Mouse (Mus musculus) fat pad, adult 2 months (tissue): ENCODE data around the gene Ntm.

Experiments used
- DNase-seq: peaks from one replicate; pipeline ENCODE4 v3.0.0-alpha.2; 2011; ENCODE audit warnings: low read depth, low spot score; ENCODE audit errors: extremely low read depth

Gene Ntm

GRCm38 (mm10) chr9:29514588-29515356, 448.2 kb downstream of the Ntm start:
- no peak for DNase-seq

- no peak for DNase-seq
These were observed 466.9 kb downstream of the Ntm start for GRCm38 (mm10) chr9:29496002-29496401.

GRCm38 (mm10) chr9:29482272-29482671, 480.7 kb downstream of the Ntm start:
- no peak for DNase-seq

GRCm38 (mm10) chr9:29479051-29479450, 483.9 kb downstream of the Ntm start:
- DNase-seq, result no peak

GRCm38 (mm10) chr9:29477219-29477618, 485.7 kb downstream of the Ntm start:
- no peak for DNase-seq

- DNase-seq, result no peak
These were observed 489.5 kb downstream of the Ntm start for GRCm38 (mm10) chr9:29473418-29473817.

- DNase-seq, result no peak
These were observed 490.7 kb downstream of the Ntm start for GRCm38 (mm10) chr9:29472226-29472625.

- no peak for DNase-seq
These were observed 498.2 kb downstream of the Ntm start for GRCm38 (mm10) chr9:29464756-29465155.

- peak; percentile 92 for DNase-seq
These were observed 499.9 kb downstream of the Ntm start for GRCm38 (mm10) chr9:29462970-29463593.

- DNase-seq, result no peak
These were observed 504.9 kb downstream of the Ntm start for GRCm38 (mm10) chr9:29457976-29458572.

- no peak for DNase-seq
These were observed 506.9 kb downstream of the Ntm start for GRCm38 (mm10) chr9:29456014-29456413.

GRCm38 (mm10) chr9:29451232-29451631, 511.7 kb downstream of the Ntm start:
- no peak for DNase-seq

- DNase-seq, result no peak
These were observed 518.9 kb downstream of the Ntm start for GRCm38 (mm10) chr9:29444001-29444400.

- DNase-seq, result no peak
These were observed 523.5 kb downstream of the Ntm start for GRCm38 (mm10) chr9:29439401-29439800.

- DNase-seq, result no peak
These were observed 528.3 kb downstream of the Ntm start for GRCm38 (mm10) chr9:29434611-29435010.

GRCm38 (mm10) chr9:29433910-29434309, 529.0 kb downstream of the Ntm start:
- no peak for DNase-seq

- no peak for DNase-seq
These were observed 529.8 kb downstream of the Ntm start for GRCm38 (mm10) chr9:29433156-29433555.

- no peak for DNase-seq
These were observed 531.4 kb downstream of the Ntm start for GRCm38 (mm10) chr9:29431590-29431989.

- no peak for DNase-seq
These were observed 532.8 kb downstream of the Ntm start for GRCm38 (mm10) chr9:29430189-29430588.

- no peak for DNase-seq
These were observed 534.6 kb downstream of the Ntm start for GRCm38 (mm10) chr9:29428322-29428721.

- no peak for DNase-seq
These were observed 536.7 kb downstream of the Ntm start for GRCm38 (mm10) chr9:29426261-29426660.

- DNase-seq, result no peak
These were observed 547.4 kb downstream of the Ntm start for GRCm38 (mm10) chr9:29415578-29415977.
